Mouse (Mus musculus): ENCODE results near the gene Ndufb7. TPM values are rescaled to one million over a fixed set of nuclear protein-coding genes. Genes with fewer than 3 reads are reported as not detected.

The Ndufb7 gene
- polyA plus RNA-seq, 1 experiment from 2014 or later, result 367 TPM

- no peak overlapping the region for H3K4me3 ChIP-seq (ENCODE audit: low read length)
- no peaks in the 10 kb centered on the region for H3K9me3 ChIP-seq (ENCODE audit: control insufficient read depth, low read length)
- H3K27ac ChIP-seq (ENCODE audit: low read depth, low read length), result no peak overlapping the region
- H3K9ac ChIP-seq (ENCODE audit: low read depth, low read length), result no peak overlapping the region
- no peak overlapping the region for H3K4me2 ChIP-seq (ENCODE audit: low read length)
- WGBS, result 88% methylated on average over 15 of the region's 15 CpGs
- peaks cover 23% of the 10 kb centered on the region for H3K36me3 ChIP-seq (ENCODE audit: control insufficient read depth, insufficient read depth, low read length)
- no peak for ATAC-seq
- H3K4me1 ChIP-seq (ENCODE audit: control insufficient read depth, insufficient read depth, low read depth, low read length), result peaks cover 33% of the 10 kb centered on the region
- H3K27me3 ChIP-seq (replicated peaks; ENCODE audit: control insufficient read depth, insufficient read depth, low read length), result no peaks in the 10 kb centered on the region
Observed at GRCm38 (mm10) chr8:83574631-83575315, 8.3 kb downstream of the Ndufb7 start.

- Histone ChIP-seq H3K9ac (ENCODE audit: low read depth, low read length) (no peak overlapping the region), H3K9me3 (ENCODE audit: control insufficient read depth, low read length) (no peaks in the 10 kb centered on the region), H3K4me2 (ENCODE audit: low read length) (no peak overlapping the region), H3K36me3 (ENCODE audit: control insufficient read depth, insufficient read depth, low read length) (peaks cover 19% of the 10 kb centered on the region), H3K4me1 (ENCODE audit: control insufficient read depth, insufficient read depth, low read depth, low read length) (peaks cover 39% of the 10 kb centered on the region), H3K27ac (ENCODE audit: low read depth, low read length) (no peak overlapping the region), H3K4me3 (ENCODE audit: low read length) (no peak overlapping the region), H3K27me3 (replicated peaks; ENCODE audit: control insufficient read depth, insufficient read depth, low read length) (no peaks in the 10 kb centered on the region)
- WGBS, result 77% methylated on average over 17 of the region's 17 CpGs
- ATAC-seq, result no peak
Observed at GRCm38 (mm10) chr8:83575561-83576515, 9.4 kb downstream of the Ndufb7 start.

GRCm38 (mm10) chr8:83576516-83576895, 10.0 kb downstream of the Ndufb7 start:
- Histone ChIP-seq H3K27ac (ENCODE audit: low read depth, low read length) (no peak overlapping the region), H3K9me3 (ENCODE audit: control insufficient read depth, low read length) (no peaks in the 10 kb centered on the region), H3K4me1 (ENCODE audit: control insufficient read depth, insufficient read depth, low read depth, low read length) (peaks cover 39% of the 10 kb centered on the region), H3K36me3 (ENCODE audit: control insufficient read depth, insufficient read depth, low read length) (peaks cover 15% of the 10 kb centered on the region), H3K4me3 (ENCODE audit: low read length) (no peak overlapping the region), H3K9ac (ENCODE audit: low read depth, low read length) (no peak overlapping the region; the same call in 1 of the 2 replicates), H3K27me3 (replicated peaks; ENCODE audit: control insufficient read depth, insufficient read depth, low read length) (no peaks in the 10 kb centered on the region), H3K4me2 (ENCODE audit: low read length) (no peak overlapping the region)
- WGBS, result 56% methylated on average over 2 of the region's 4 CpGs
- no peak for ATAC-seq

GRCm38 (mm10) chr8:83576921-83577320, 10.4 kb downstream of the Ndufb7 start:
- no peaks in the 10 kb centered on the region for H3K27me3 ChIP-seq (replicated peaks; ENCODE audit: control insufficient read depth, insufficient read depth, low read length)
- no peak overlapping the region for H3K4me3 ChIP-seq (ENCODE audit: low read length)
- 70% methylated on average over 4 of the region's 4 CpGs for WGBS
- peak overlapping the region; percentile 22; the same call in 1 of the 2 replicates for H3K9ac ChIP-seq (ENCODE audit: low read depth, low read length)
- 0 out of 2 replicates have a peak, but pooled peaks have one; percentile 0 for ATAC-seq
- H3K36me3 ChIP-seq (ENCODE audit: control insufficient read depth, insufficient read depth, low read length), result peaks cover 11% of the 10 kb centered on the region
- no peak overlapping the region for H3K4me2 ChIP-seq (ENCODE audit: low read length)
- H3K9me3 ChIP-seq (ENCODE audit: control insufficient read depth, low read length), result no peaks in the 10 kb centered on the region
- peaks cover 39% of the 10 kb centered on the region for H3K4me1 ChIP-seq (ENCODE audit: control insufficient read depth, insufficient read depth, low read depth, low read length)
- peak overlapping the region; percentile 23; the same call in 1 of the 2 replicates for H3K27ac ChIP-seq (ENCODE audit: low read depth, low read length)

- Histone ChIP-seq H3K27ac (ENCODE audit: low read depth, low read length) (peak overlapping the region; percentile 23; the same call in 1 of the 2 replicates), H3K9ac (ENCODE audit: low read depth, low read length) (no peak overlapping the region; the same call in 1 of the 2 replicates), H3K4me1 (ENCODE audit: control insufficient read depth, insufficient read depth, low read depth, low read length) (peaks cover 42% of the 10 kb centered on the region), H3K36me3 (ENCODE audit: control insufficient read depth, insufficient read depth, low read length) (peaks cover 7% of the 10 kb centered on the region), H3K4me2 (ENCODE audit: low read length) (no peak overlapping the region), H3K27me3 (replicated peaks; ENCODE audit: control insufficient read depth, insufficient read depth, low read length) (no peaks in the 10 kb centered on the region), H3K9me3 (ENCODE audit: control insufficient read depth, low read length) (no peaks in the 10 kb centered on the region), H3K4me3 (ENCODE audit: low read length) (no peak overlapping the region)
- peak; percentile 19; the same call in 1 of the 2 replicates for ATAC-seq
- WGBS, result 56% methylated on average over 9 of the region's 9 CpGs
Observed at GRCm38 (mm10) chr8:83577384-83577791, 10.9 kb downstream of the Ndufb7 start.

- 70% methylated on average over 17 of the region's 17 CpGs for WGBS
- ATAC-seq, result no peak
- no peak overlapping the region; the same call in 1 of the 2 replicates for H3K9ac ChIP-seq (ENCODE audit: low read depth, low read length)
Observed at GRCm38 (mm10) chr8:83578131-83579055, 11.9 kb downstream of the Ndufb7 start.

GRCm38 (mm10) chr8:83579676-83580075, 13.2 kb downstream of the Ndufb7 start:
- 0 out of 2 replicates have a peak, but pooled peaks cover 2% of the 10 kb centered on the region for H3K36me3 ChIP-seq (ENCODE audit: control insufficient read depth, insufficient read depth, low read length)
- H3K9ac ChIP-seq (ENCODE audit: low read depth, low read length), result no peak overlapping the region
- no peak overlapping the region for H3K27ac ChIP-seq (ENCODE audit: low read depth, low read length)
- no peaks in the 10 kb centered on the region for H3K9me3 ChIP-seq (ENCODE audit: control insufficient read depth, low read length)
- WGBS, result 88% methylated on average over 4 of the region's 8 CpGs
- H3K27me3 ChIP-seq (replicated peaks; ENCODE audit: control insufficient read depth, insufficient read depth, low read length), result no peaks in the 10 kb centered on the region
- H3K4me2 ChIP-seq (ENCODE audit: low read length), result no peak overlapping the region
- ATAC-seq, result no peak
- H3K4me3 ChIP-seq (ENCODE audit: low read length), result no peak overlapping the region
- peaks cover 49% of the 10 kb centered on the region for H3K4me1 ChIP-seq (ENCODE audit: control insufficient read depth, insufficient read depth, low read depth, low read length)

More at GRCm38 (mm10) chr8:83578131-83579055, 11.9 kb downstream of the Ndufb7 start:
- Histone ChIP-seq H3K27me3 (replicated peaks; ENCODE audit: control insufficient read depth, insufficient read depth, low read length) (no peaks in the 10 kb centered on the region), H3K27ac (ENCODE audit: low read depth, low read length) (no peak overlapping the region), H3K4me1 (ENCODE audit: control insufficient read depth, insufficient read depth, low read depth, low read length) (peaks cover 48% of the 10 kb centered on the region), H3K36me3 (ENCODE audit: control insufficient read depth, insufficient read depth, low read length) (peaks cover 2% of the 10 kb centered on the region; the same call in 1 of the 2 replicates), H3K9me3 (ENCODE audit: control insufficient read depth, low read length) (no peaks in the 10 kb centered on the region), H3K4me3 (ENCODE audit: low read length) (no peak overlapping the region), H3K4me2 (ENCODE audit: low read length) (no peak overlapping the region)

- ATAC-seq, result no peak
- no peaks in the 10 kb centered on the region for H3K9me3 ChIP-seq (ENCODE audit: control insufficient read depth, low read length)
Observed at GRCm38 (mm10) chr8:83580826-83581225, 14.4 kb downstream of the Ndufb7 start.

More at GRCm38 (mm10) chr8:83580826-83581225, 14.4 kb downstream of the Ndufb7 start:
- Histone ChIP-seq H3K27me3 (replicated peaks; ENCODE audit: control insufficient read depth, insufficient read depth, low read length) (no peaks in the 10 kb centered on the region), H3K9ac (ENCODE audit: low read depth, low read length) (no peak overlapping the region), H3K4me1 (ENCODE audit: control insufficient read depth, insufficient read depth, low read depth, low read length) (peaks cover 49% of the 10 kb centered on the region), H3K27ac (ENCODE audit: low read depth, low read length) (no peak overlapping the region), H3K36me3 (ENCODE audit: control insufficient read depth, insufficient read depth, low read length) (0 out of 2 replicates have a peak, but pooled peaks cover 2% of the 10 kb centered on the region), H3K4me2 (ENCODE audit: low read length) (no peak overlapping the region), H3K4me3 (ENCODE audit: low read length) (no peak overlapping the region)
- 91% methylated on average over 8 of the region's 8 CpGs for WGBS

Data from hindbrain, embryonic 16.5 days (tissue).